Mouse (Mus musculus) yolk sac, embryonic 10.5 days (tissue): Measurements from ENCODE around the gene Apom.

Experiments
- DNase-seq: peaks from one replicate; pipeline ENCODE4 v3.0.0-alpha.2; 2017; ENCODE audit warnings: low spot score

Apom gene

DNA sequence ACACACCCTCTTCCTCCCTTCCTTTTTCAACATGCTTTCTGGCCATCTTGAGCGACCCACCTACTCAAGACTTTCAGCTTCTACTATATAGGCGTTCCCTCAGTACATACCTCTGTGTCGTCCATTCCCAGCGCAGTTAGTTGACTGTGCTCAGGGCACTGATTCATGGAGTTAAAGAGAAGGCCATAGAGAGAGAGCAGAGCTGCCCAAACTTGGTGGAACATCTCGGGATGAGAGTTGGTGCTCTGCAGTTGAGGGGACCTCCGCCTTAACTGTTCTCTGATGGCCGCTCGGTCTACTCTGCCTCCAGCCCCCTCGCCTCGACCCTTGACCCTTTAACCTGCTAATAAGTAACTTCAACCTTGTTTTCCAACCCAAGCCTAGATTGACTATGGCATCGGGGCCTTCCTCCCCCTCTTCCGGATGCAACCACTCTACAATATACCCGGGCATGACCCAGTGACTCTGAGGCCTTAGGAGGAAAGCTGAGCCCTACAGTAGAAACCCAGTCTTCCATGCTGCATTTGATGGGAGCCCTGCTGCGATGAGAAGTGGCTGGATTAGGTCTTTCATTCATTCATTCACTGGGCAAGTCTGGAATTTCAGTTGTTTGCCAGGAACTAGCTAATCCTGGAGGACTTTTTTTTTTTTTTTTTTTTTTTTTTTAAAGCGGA, at the start of gene Apom:
Gene Apom, minus strand, starts transcription at position 551 of the 674 bp plus-strand sequence.
- peak; percentile 89 for DNase-seq

DNA sequence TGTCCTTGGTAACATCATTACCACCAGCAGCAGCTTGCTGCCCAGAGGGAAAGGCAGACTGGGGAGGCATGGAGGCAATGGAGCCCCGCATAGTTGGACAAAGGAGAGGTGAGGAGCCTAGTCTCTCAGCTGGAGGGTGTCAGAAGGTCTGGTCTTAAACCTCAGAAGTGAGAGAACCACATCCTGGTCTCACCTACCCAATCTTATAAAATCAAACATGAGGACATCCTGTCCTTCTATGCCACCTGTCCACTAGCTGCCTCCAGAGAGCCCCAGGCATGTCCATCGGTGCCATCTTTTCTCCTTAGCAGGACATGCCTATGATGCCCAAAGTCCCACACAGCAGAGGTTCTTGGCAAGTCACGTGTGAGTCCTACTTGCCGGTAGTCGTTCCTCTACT, 48.2 kb upstream of the Apom start:
- no peak for DNase-seq

DNA sequence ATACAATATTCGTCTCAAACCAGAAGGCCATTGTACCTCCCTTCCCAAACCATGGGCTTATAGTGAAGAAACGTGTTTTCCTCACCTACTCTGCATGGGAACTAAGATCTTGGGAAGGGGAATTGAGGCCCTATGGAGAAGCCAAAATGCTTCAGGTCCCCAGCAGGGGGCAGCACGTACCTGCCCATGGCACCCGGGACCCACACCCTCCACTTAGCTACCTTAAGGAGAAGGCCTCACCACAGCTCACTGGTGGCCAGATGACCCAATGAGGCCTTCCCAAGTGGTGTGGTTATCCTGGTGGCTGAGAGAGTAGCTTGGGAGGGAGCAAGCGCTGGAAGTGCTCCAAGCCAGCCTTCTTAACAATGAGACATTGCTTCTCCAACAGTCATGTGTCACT, 46.7 kb upstream of the Apom start:
- peak; percentile 55 for DNase-seq

DNA sequence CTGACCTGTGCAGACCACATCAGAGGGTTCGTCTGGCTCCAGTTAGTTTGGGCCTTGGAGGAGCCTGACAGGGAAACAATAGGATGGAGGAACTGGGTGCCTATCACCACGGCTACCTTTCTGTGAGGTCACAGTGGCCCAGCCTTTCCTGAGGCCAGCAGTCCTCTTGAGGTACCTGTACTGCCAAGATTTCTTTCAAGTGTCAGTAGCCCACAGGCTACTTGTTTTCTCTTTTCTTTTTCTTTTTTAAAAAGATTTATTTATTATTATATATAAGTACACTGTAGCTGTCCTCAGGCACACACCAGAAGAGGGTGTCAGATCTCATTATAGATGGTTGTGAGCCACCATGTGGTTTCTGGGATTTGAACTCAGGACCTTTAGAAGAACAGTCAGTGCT, 44.1 kb upstream of the Apom start, which contains the start of gene Aif1:
Gene Aif1, minus strand, starts transcription at position 101 of the 400 bp plus-strand sequence.
- DNase-seq, result no peak

DNA sequence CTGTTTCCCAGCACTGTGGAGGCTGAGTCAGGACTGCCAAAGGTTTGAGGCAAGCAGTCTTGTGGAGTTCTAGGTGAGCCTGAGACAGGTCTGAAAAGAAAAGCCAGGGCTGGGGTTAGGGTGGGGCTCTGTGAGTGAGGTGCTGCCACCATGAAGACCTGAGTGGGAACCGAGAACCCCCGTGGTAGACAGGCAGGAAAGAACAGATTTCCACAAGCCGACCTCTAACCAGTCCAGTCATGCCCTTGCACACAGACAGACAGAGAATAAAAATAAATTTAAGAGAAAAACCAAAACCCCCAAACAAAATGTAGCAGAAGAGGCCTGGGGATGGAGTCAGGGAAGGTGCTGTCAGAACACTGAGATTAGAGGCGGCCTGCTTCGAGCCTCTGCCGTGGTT, 43.5 kb upstream of the Apom start:
- DNase-seq, result no peak

DNA sequence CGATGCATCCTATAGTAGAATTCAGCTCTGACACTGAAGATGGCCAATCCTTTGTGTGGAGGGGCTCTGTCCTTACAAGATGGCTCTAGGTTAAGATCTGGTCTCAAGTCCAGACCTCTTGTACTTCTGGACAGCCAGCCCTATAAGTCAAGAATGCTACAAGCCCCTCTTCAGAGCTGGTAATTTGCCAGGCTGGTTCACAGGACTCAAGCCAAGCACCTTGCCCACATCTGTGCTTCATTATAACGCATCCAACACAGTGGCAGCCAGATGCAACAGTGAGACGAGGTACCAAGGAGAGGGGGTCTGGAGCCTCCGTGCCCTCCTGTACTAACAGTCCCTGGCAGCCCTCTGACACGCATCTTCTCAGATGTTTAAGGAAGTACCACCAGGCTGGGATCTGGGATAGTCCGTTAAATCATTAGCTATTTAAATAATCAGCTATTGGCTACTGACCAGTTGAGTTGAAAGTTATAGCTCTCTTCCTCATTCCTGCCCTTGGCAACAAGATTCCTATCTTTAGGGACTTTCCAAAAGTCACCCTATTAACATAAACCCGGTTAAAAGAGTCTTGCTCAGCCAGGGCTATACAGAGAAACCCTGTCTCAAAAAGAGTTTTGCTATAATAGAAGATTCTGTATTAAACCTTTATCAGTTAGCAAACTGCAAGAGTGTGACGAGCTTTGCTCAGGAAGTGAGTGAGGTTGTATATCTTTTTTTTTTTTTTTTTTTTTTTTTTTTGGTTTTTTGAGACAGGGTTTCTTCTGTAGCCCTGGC, 42.5 kb upstream of the Apom start:
- no peak for DNase-seq

DNA sequence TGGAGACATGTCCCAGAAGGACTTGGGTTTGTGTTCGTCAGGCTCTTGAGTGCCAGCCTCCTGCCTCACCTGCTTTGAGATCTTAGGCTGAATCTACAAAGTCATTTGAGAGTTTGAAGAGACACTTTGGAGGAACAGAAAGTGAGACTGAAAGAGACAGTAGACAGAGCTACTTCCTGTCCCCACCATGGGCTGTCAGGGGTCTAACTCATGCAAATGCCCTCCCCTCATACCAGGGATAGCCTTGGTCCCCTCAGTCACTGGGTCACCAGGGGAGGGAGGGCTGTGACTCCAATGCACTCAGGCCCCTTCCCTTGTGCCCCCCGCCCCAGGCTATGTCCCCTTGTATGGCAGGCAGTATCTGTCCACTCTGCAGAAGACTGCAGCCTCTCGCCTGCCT, 41.5 kb upstream of the Apom start:
- no peak for DNase-seq

DNA sequence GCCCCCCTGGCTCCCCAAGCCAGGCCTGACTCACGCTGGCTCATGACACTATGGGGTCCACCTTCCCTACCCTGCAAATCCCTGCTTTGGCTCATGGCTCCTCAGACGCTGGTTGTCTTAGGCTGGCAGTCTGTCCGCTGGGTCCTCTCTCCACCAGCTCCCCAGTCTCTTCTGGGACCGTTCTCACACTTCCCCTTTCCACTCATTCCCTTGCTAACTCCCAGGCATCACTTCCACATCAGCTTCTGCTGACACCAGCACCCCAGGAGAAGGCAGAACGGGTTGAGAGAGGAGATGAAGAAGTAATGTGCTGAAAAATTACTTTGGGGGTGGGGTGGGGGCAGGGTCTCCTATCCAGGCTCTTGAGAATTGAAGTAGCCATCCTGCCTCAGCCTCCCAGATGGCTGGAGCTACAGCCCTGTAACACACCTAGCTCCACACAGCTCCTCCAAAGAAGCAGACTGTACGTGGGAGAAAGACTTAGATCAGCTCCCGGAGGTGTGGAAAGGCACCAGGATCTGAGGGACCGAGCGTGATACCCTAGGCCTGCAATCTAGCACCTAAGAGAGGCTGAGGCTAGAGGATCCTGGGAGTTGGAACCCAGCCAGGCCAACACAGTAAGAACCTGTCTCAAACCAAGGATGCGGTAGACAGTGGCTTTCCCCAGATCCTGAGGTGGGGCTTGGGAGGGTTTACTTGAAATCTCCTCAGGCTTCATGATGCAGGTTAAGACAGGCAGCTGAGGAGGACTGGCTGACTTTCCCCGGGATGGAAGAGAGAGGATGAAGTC, 40.8 kb upstream of the Apom start:
- no peak for DNase-seq

DNA sequence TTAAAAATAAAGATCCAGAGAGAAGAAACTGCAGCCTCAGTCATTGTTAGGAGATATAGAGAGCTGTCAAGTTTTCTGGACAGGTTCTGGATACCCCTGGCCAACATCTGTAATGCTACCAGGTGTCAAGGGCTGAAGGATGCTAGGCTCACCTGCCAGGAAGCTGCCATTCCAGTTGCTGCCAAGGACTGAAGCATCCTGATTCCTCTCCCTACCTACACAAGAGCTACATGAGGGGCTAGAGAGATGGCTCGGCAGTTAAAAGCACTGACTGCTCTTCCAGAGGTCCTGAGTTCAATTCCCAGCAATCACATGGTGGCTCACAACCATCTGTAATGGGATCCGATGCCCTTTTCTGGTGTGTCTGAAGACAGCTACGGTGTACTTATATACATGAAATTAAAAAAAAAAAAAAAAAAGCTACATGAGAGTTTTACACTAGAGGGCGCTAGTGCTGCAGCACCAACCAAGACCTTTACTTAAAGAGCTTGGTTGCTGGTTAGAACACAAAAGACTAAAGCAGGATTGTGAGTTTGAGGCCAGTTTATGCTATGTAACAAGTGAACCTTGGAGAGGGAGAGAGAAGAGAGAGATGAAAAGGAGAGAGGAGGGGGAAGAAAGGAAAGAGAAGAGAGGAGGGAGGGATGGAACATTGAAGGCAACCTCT, 36.8 kb upstream of the Apom start:
- DNase-seq, result no peak

DNA sequence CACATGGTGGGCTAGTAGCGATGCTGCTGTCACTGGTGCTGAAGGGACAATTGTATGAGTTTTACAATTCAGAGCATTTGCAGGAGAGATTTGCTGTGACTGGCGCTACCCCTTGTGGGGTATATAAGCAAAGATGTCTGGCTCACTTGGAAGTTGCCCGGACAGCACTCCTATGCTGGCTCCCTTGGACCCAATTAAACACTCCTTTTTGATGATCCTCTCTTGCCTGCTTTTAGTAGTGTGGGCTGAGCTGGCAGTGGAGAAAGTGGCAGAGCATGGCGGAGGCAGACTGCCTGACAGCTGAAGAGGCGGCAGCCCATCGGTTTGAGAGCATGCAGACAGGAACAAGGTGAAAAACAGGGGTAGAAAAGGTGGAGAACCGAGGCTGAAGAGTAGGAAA, 35.9 kb upstream of the Apom start:
- DNase-seq, result no peak

DNA sequence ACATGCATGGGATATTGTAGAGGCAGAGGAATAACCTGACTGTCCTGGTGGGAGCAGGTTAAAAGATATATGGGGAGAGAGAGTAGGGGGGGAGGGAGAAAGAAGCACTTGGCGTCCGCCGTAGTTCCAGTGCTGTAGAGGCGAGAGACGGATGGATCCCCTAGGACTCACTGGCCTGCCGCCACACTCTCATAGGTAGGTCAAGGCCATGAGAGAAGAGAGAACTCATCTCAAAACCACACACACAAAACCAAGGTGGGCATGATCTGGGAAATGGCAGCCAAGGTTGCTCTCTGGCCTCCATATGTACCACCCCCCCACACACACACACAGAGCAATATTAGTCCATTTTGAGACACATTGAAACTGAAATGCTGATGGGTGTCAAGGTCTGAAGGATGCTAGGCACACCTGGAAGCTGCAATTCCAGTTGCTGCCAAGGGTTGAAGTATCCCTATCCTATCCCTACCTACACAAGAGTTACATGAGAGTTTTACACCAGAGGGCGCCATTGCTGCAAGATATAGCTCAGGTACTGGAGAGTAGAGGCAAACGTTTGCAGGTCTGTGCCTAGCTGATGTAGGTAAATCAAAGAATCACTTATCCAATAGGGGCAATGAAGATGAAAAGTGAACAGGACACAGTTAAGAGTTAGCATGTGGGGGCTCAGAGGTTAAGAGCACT, 34.6 kb upstream of the Apom start:
- peak; percentile 49 for DNase-seq

DNA sequence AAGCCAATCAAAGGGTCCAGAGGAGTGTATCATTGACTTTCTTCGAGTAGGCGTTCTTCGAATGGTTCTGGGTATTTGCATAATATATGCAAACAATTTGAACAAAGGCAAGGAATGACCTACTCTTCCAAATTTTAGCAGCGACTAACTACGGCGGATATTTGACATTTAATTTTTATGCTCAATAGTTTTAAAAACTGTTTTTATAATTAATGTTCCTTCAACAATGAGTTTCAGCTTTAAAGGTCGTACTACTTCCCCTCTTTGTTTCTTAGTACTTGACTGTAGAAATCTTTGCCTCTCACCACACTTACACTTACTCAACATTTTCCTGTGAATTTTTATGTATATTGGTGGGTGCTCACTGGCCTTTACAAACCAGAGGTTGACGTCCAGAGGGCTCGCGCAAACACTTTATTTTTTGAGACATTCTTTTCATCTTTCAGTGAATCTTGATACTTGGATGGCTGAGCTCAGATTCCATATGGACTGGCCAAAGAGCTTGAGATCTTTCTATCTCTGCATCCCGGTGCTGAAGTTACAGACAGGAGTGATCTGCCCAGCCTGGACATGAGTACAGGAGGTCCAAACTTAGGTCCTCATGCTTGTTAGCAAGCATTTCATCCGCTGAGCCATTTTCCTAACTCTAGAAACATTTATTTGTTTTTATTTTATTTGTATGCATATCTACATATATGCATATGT, 33.8 kb upstream of the Apom start:
- no peak for DNase-seq

DNA sequence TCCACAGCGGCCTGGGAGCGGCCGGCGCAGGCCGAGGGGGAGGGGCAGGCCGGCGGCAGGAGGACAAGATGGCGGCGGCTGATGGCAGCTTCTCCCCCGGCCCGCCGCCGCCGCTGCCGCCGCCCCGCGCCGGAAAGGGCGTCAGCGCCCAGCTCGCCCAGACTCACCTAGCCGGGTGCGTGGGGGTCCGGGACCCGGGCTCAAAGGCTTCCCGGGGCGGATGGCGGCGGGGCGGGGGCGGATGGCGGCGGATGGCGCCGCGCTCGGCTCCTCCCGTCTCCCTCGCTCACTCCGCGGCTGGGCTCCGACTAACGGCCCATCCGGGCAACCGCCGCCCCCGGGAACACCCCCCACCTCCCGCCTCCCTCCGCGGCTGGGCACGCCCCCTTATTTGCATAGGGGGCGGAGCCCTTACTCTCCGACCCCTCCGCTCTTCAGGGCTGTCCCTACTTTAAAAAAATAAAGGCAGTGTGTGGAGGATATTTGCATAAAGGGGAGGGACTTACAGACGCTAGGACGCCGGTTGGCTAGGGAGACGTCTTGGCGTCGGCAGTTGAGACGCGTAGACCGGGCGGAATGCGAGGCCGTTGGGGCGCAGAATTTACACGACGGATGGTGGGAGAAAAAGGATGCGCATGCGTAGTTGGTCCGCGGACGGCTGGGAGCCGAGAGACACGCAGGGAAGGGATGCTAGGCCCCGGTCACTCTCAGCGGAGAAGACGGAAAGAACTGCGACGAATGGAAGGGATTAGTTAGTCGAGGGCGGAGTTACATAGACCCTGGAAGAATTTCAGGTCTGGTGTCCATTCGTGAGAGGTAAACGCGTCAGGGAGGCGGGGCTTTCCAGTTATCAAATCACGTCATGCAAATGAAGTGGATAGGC, 33.0 kb upstream of the Apom start, which contains the start of gene Prrc2a:
Gene Prrc2a, minus strand, starts transcription at position 330 of the 883 bp plus-strand sequence.
- DNase-seq, result peak; percentile 98

DNA sequence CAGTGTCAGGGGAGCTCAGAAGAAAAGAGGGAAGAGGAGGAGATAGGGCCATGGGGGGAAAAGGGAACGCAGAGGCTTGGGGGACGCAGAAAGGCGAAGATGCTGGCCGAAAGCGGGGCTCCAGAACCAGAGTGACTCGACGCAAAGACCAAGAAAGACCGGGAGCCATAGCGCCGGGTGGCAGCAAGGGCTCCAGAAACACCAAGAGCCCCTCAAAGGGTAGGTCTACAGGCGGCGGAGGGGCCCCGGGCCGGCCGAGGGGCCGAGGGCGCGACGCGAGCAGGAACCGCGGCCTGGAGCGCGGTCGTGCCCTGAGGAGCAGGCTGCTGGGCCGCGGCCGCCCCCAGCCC, 32.3 kb upstream of the Apom start:
- peak; percentile 32 for DNase-seq

DNA sequence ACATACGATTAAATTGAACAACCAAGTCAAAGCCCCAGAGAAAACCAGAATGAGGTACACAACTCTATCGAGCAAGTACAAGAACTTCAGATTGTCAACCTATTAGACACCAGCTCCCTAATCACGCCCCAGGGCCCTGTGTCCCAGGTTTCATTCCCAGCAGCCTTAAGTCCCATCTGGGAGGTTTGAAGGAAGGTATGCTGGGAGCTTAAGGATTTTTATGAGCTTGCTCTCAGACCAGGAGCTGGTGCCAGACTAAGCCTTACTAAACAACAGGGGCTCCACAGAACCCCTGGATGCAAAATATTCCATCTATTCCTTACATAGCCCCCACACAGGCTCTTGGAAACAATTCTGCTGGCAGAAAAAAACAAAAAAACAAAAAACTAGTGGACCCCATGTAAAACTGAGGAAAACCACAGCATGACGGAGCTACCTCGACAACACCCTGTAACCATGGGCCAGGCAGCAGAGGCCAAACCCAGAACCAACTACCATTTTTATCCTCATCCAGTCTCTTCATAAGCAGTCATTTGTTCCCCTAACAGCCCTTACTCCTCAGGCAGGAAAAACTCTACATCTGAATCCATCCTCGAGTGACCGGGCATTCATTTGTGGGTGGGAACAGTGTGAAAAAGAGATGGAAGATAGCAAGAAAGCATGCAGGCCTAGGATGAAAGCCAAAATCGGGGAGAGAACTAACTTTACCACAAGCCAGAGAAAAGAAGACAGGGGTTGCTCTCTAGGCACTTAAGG, 31.7 kb upstream of the Apom start:
- DNase-seq, result no peak

DNA sequence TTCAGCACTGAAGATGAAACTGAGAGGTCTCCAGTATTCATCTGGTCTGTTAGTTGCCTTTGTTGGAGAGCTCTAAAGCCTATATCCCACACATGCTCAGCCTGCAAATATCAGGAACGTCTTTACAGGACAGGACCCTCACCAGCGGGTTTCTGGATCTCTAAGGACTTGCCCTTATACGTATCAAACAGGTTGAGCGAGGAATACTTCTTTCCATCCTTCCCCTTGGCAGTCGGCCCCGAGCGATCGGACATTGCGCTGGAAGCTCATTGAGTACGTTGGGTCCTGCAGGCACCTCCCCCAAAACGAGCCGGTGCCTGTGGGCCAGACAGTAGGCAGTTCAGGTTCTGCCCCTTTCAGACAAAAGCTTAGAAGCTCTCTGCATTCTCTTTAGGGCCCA, 30.9 kb upstream of the Apom start:
- no peak for DNase-seq

DNA sequence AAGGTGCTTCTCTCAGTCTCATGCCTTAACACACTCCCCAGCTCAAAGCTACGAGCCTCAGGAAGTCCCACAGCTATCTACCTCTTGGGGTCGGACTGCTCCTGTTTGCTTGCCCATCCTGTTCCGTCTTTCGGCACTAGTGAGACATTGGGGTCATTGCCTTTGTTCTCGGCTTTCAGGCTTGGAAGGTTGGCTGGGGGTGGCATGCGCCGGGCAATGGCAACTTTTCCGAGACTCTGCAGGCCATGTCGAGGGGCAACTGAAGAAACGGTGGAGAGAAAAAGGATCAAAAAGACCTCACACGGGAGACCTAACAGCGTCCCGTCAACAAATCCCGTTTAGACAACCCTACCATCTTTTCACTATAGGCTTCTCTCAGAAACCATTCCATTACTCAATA, 30.3 kb upstream of the Apom start:
- DNase-seq, result no peak

DNA sequence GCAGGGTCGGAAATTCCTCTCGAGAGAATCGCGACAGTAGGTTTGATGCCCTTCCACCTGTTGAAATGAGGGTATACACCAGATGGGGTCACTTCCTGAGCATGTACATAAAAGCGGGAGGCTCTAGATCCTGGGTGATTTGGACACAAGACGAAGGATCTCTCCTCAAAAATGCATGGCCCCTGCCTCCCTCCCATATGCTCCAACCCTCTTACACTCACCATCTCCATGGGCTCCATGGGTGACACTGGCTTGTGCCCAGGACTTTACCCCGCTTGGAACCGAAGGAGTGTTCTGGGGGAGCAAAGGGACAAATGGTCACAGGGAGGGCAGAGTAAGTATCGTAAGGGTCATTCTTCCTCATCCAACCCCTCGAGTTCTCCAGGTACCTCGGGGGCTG, 29.6 kb upstream of the Apom start:
- DNase-seq, result no peak

DNA sequence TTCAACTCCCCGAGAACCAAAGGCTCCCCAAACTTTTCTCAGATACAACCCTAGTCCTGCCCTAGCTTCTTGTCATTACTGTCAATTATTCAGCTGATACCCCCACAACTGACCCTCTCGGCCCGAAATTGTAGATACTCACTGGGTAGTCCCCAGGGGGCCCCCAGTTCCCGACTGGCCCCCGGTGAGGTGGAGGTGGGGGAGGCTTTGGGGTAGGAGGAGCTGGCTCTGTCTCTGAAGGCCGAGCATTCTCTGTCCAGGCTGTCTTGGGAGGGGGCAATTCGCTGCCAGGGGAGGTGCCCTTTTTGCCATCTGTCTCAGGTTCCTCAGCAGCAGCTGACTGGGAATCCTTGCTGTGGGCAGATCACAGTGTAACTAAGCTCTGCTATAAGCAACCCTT, 27.8 kb upstream of the Apom start:
- DNase-seq, result no peak
